Mouse (Mus musculus): Measurements from ENCODE around the gene Pik3ap1.

- TF ChIP-seq CTCF (IDR thresholded peaks at IDR 0.05) (no peak), EP300 (IDR thresholded peaks at IDR 0.05) (no peak)
Measured at GRCm38 (mm10) chr19:41263630-41264295, 121.1 kb downstream of the Pik3ap1 start, which contains the start of gene Tm9sf3.
